Mouse (Mus musculus) left cerebral cortex, adult 11 months (tissue): ENCODE data around the gene Mrpl49.
A peak's percentile ranks its signal among the peaks of the same experiment; 100 is the strongest.

Experiments
- DNase-seq: peaks from one replicate; pipeline ENCODE4 v3.0.0; 2022; ENCODE audit warnings: low spot score

Gene Mrpl49

GRCm38 (mm10) chr19:6057313-6058096 is at the start of gene Mrpl49, which contains the start of gene Fau:
Mrpl49 (minus strand) TSS chr19:6057785.
Fau (plus strand) TSS chr19:6057844.
- DNase-seq: peak; percentile 95

- no peak for DNase-seq
These were observed 48.0 kb upstream of the Mrpl49 start, which contains the start of gene Naaladl1 for GRCm38 (mm10) chr19:6105586-6105985. Naaladl1 (plus strand) TSS chr19:6105782.

DNA sequence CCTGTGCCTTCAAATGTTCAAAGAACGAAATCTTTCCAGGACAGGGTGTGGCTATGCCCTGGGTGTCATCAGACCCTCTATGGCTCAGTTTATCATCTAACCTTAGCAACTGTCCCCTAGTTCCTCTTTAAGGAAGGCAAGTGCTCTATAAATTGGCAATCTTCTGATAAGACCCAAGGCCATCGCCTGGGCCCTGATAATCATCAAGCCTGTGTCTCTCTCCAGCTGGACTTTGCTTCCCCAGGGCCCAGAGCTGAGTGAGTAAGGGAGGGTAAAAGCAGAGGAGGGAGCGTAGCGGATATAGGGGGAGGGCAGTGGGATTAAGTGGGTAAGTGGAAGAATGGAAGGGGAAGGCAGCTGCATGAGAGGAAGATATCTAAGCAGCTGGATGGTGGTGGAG is 46.9 kb upstream of the Mrpl49 start:
- no peak for DNase-seq

DNA sequence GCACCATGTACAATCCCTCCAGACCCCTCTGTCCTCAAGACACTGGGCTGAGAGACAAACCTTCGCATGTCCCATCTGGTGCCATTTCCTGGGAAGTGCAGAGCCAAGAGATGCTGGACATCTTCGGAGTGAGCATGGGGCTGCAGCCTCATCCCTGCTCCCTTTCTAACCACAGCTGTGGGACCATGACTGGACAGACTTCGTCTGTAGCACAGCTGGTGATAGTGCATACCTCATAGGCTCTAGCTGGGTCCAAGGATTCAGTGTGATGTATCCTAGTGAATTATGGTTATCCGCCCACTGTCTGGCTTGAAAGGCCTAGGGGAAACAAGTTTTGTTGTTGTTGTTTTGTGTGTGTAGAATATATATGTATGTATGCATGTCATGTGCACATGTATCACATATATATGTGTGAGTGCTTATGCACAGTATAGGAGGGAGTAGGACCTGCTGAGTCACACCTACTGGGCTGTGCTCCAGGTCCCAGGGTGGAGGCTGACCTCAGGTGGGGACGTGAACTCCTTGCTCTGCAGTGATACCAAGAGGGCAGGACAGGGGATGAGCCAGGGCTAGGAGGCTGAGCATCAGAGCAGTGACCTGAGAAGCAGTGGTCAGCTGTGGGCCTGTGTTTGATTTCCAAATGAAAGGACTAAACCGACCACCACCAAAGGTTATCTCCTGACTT is 44.7 kb upstream of the Mrpl49 start:
- no peak for DNase-seq

- DNase-seq: no peak
These were observed 43.6 kb upstream of the Mrpl49 start for GRCm38 (mm10) chr19:6101186-6101585.

DNA sequence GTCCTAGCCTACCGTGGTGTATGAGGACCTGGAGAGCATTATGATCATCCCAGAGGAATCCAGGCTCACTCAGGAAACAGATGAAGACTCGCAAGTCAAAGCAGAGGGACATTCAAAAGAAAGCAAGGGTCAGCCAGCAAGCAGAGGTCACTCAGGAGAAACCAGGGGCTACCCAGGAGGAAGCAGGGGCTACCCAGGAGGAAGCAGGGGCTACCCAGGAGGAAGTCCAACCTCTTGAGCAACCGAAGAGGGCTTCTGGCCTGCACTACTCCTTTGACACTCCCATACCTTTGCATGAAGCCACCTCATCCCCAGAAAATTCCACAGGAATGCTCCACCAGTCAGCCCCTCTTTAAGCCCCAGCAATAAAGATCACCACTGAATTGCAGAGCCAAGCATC is 40.3 kb upstream of the Mrpl49 start:
- no peak for DNase-seq

DNA sequence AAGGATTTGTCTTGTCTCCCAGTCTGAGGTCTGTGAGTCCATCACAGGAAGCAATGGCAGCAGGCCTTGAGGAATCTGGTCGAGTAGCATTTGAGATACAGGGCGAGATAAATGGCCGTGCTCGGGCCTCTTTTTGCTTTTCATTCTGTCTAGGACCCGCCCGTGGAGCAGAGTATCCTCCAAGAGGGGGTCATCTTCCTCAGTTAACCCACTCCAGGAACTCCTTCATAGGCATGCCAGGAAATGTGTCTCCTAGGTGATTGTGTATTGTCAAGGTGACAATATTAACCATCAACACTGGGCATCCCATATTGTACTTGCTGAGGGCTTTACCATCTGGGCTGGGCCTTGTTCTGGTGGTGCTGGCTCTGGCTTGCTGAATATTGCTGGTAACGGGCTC is 36.5 kb upstream of the Mrpl49 start, which contains the start of gene AC131692.1:
AC131692.1 (plus strand) TSS at position 301 of the 400 bp plus-strand sequence.
- DNase-seq: no peak

GRCm38 (mm10) chr19:6088841-6089240 is 31.3 kb upstream of the Mrpl49 start:
- DNase-seq: no peak

- no peak for DNase-seq
These were observed 27.9 kb upstream of the Mrpl49 start for GRCm38 (mm10) chr19:6085417-6085879.

DNA sequence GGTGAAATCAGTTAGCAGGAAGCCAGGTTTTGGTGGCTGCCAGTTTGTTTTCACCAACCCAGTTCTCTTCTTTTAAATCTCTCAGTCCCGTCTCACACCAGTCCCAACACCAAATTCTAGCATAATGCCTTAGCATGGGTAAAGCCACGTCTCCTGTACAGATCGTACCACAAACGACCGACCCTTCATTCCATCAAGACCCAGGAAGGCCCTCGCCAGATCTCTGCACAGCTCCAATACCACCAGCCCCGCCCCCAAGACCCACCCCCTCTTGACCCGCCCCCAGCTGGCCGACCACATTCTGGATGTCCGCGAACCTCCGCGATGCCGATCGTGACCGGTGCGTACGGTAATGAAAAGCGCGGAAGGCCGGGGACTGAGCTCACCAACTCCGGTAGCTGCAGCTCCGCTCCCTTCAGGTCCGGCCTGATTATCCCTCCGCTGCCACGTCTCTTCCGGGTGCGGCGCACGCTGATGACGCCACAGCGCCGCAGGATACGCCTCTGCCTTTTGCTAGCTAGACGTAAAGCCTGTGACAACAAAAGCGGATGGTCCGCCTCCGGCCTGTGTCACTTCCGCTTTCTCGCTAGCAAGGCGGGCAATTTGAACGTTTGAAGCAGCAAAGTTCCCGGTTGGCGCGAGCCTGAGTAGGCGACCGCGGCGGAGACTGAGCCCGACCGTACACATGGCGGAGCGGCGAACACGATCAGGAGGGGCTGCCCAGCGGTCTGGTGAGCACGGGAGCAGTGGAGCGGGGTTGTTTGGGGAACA is 27.1 kb upstream of the Mrpl49 start, which contains the start of the genes Zfpl1 and Cdca5:
Zfpl1 (minus strand) TSS at position 479 of the 771 bp plus-strand sequence.
Cdca5 (plus strand) TSS at position 506 of the 771 bp plus-strand sequence.
- peak; percentile 96 for DNase-seq

- DNase-seq: no peak
These were observed 24.6 kb upstream of the Mrpl49 start, which contains the start of gene Gm28374 for GRCm38 (mm10) chr19:6082156-6082555. Gm28374 (minus strand) TSS chr19:6082256.

DNA sequence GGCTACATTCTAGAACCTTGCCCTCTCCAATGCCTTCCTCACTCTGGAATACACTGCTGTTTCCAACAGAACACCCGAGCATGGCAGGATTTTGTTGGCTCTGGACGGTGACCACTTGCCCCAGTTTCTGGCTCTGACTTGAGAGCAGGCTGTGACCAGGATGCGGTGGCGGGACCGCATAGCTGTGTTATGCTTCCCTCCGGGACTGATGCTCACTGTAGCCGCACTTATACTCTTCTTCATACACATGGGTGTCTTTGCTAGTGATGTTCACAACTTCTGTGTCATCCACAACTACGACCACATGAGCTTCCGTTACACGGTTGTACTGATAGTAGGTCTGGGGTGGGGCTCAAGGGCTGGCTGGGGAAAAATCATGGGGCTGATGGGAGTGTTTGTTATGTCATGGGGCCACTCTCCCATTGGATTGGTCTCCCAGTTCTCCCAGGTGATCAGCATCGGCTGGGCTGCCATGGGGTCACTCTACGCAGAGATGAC is 22.4 kb upstream of the Mrpl49 start, which contains the start of gene Tmem262:
Tmem262 (plus strand) TSS at position 51 of the 498 bp plus-strand sequence.
- no peak for DNase-seq

- peak; percentile 76 for DNase-seq
These were observed 19.2 kb upstream of the Mrpl49 start, which contains the start of gene Vps51 for GRCm38 (mm10) chr19:6076564-6077393. Vps51 (minus strand) TSS chr19:6077231.

GRCm38 (mm10) chr19:6073889-6074288 is 16.3 kb upstream of the Mrpl49 start:
- no peak for DNase-seq

- DNase-seq: no peak
These were observed 13.7 kb upstream of the Mrpl49 start for GRCm38 (mm10) chr19:6071261-6071660.

- no peak for DNase-seq
These were observed 13.1 kb upstream of the Mrpl49 start for GRCm38 (mm10) chr19:6070571-6071250.

- no peak for DNase-seq
These were observed 12.3 kb upstream of the Mrpl49 start for GRCm38 (mm10) chr19:6069851-6070250.

- DNase-seq: no peak
These were observed 11.4 kb upstream of the Mrpl49 start for GRCm38 (mm10) chr19:6068951-6069350.

DNA sequence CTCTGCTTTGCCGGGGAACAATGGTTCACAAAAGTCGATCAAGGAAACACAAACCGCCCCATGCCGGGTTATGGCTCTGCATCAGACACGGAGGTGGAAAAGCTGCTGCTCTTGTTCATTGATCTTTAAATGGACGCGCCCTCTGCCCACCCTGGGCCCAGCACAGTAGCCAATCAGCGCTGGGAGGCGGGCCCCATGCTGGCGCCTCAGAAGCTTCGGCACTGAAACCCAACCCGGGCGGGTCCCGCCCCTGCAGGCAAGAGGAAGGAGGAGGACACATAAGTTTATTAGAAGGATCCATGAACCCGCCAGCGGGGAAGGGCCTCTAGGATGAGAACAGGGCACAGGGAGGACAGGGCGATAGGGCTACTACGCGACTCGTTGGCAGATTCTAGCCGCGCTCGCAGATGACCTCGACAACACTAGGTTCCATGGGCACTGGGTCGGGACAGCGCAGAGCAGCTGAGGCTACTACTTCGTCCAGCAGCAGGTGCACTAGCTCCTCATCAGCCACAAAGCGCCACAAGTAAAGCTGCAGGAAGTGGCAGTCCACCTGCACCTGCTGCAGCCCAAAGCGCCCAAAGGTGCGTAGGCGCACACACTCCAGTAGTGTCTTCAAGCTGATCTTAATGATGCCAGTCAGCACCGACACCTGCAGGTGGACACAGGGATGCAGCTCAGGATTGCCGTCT is 10.3 kb upstream of the Mrpl49 start, which contains the start of gene Tm7sf2:
Tm7sf2 (minus strand) TSS at position 650 of the 692 bp plus-strand sequence.
- DNase-seq: peak; percentile 77
